Mouse (Mus musculus) layer of hippocampus, adult 18-20 months (tissue): ENCODE measurements around the gene Tshz2. TPM values are rescaled to one million over a fixed set of nuclear protein-coding genes. Genes with fewer than 3 reads are reported as not detected.

Source experiments
- DNase-seq, 2 experiments: peaks; one replicate each; pipeline ENCODE4 v3.0.0; 2022; ENCODE audit warnings: low spot score in 2 of 2
- total RNA-seq, 2 experiments: library from RNA; stranded (reverse); gene quantifications; 2 replicates each; pipeline ENCODE4 v1.2.3; 2021

Tshz2 gene
- total RNA-seq, 2 experiments from 2014 or later: 29.3 to 44.3 TPM

- DNase-seq: no peak
These were observed 66.3 kb downstream of the Tshz2 start for GRCm38 (mm10) chr2:169699141-169699540.

GRCm38 (mm10) chr2:169699862-169700511 lies 67.2 kb downstream of the Tshz2 start:
- no peak for DNase-seq

- DNase-seq: no peak
These were observed 70.1 kb downstream of the Tshz2 start for GRCm38 (mm10) chr2:169702725-169703486.

GRCm38 (mm10) chr2:169721793-169722326 lies 89.0 kb downstream of the Tshz2 start:
- DNase-seq: no peak

- no peak for DNase-seq
These were observed 89.5 kb downstream of the Tshz2 start for GRCm38 (mm10) chr2:169722341-169722740.

DNA sequence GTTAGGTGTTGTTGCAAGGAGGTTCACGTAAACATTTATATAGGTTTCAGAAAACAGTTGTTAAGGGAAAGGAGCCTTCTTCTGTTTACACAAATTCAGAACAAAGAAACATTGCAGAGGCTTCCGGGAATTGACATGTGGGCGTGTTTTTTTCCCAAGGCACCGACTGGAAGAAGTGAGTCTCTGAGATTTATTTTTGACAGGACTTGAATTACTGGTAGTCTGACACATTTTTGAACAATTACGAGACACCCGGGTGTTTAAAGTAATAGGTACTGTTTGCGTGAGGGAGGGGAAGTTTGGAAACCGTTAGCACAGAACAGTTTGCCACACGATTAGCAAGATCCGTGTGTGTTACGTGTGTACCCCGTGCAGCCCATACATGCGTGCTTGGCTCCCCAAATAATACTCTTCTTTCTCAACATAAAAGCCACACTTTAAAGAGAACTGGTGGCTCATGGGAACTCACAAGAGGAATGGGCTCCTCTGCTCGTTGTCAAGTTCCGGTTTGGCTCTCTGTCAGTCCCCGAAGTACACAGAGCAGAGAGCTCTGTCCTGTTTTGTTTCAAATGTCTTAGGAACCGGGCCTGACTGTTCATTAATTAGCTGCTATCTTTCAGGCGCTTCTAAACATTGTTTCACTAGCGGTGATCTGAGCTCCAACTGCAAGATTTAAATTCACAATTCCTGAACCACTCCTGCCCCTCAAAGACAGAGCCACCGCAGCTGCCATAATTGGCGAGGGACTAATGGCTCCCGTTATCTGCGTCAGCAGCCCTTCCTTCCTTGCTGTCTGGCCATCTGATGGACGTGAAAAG lies 91.0 kb downstream of the Tshz2 start:
- DNase-seq: no peak

GRCm38 (mm10) chr2:169728651-169729280 lies 96.0 kb downstream of the Tshz2 start:
- DNase-seq: no peak

DNA sequence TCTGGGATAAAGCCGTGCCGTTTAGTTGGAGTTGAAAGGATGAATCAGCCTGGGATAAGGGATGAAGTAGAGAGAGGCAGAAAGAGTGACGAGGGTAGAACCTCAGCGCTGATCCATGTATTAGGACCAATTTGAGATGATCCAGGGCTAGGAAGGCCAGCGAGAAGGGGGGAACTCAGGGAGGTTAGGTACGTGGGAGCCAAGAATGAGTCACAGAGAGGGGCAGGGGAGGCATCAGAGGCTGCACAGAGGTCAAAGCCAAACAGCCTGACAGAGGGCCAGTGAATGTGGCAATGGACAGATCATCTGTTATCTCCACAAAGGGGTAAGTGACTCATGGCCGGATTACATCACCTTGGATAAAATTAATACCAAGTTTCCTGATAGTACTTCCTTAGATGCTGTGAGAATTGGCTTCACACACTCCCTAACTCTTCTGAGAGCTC lies 97.8 kb downstream of the Tshz2 start:
- DNase-seq: no peak

DNA sequence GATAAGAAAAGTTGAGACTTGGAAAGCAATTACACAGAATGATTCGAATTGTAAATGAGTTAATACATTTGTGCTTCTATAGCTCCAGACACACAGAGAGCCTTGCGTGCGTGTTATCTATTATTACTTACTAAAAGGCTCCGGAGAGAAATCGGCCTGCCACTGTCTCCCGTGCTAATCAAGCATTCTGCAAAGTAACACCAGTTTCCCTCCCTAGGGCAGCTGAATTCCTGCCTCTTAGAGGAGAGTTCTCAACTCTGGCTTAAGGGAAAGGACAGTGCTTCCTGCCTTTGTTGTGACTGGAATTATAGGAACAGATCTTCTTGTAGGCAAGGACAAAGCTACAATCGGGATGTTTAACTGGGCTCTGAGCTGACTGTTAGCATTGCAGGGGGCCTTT lies 101.2 kb downstream of the Tshz2 start:
- DNase-seq: no peak

- no peak for DNase-seq
These were observed 102.9 kb downstream of the Tshz2 start for GRCm38 (mm10) chr2:169735475-169736406.

DNA sequence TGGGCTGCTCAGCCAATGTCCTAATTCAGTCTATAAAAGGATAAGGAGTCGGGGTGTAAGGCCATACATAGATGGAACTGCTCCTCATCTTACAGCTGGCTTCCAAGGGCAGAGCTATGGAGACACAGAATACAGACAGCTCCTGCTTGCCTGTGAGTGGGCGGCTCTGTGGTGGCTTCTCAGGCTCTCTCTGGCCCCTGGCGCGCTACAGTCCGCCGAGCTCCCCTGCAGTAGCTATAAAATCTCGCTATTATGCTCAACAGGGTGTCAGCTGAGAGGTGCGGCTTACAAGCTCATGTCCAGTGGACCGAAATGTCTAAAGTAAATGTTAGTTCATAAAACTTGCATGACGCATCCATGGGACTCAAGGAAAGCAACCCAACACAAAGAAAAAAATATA lies 108.2 kb downstream of the Tshz2 start:
- DNase-seq: no peak

DNA sequence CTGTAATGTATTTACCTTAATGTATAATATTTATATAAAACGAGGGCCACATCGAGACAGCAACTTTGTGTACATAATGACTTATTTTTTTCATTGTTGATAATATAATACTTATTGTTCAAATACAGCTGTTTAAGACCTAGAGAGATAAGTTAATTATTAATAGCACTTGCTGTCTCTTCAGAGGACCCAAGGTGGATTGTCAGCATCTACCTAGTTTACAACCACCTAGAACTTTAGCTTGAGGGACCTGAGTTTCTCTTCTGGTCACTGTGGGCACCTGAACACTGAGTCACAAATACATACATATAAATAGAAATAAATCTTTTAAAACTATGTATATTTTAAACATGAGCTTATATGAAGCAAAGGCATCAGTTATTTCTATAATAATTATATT lies 110.0 kb downstream of the Tshz2 start:
- DNase-seq: no peak

DNA sequence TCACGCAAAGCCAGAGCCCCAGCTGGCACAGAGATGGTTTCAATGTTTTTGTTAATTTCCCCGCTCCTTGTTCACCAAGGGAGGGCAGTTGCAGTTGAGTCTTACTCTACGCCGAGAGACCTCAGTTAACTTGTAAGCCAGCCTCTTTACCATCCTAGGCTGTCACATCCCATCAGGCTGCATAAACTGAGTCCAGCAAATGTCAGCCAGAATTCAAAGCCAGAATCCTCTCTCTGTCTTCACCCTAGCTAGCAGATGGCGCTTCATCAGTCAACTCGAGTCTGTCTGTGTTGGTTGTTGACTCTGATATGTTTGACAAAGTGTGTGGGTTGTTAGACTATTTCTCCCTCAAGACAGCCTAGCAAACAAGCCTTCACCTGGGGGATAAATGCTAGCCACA lies 110.5 kb downstream of the Tshz2 start:
- DNase-seq: peak; percentile 8 to 39

- DNase-seq: no peak
These were observed 111.1 kb downstream of the Tshz2 start for GRCm38 (mm10) chr2:169743910-169744309.

DNA sequence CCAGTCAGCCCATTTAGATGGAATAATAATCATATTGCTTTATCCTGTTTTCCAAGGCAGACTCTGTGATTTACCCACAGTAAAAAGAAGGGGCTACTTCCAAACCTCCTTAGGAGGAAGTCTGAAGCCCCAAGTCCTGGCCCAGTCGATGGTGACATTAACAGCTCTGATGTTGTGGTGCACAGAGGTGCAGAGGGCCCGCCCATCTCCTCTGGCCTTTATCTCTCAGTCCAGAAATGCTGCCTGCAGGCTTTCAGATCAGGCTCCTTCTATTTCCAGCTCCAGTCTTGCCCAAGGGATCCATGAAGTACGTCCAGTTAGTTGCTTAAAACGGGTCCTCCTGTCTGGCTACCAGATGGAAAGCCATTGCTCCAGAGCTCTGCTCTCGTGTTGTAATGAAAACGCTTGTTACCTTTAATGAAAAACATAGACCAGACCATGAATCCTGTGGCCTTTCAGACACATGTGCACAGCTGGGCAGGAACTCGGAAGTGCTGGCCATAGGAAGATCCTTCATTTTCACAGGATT lies 114.4 kb downstream of the Tshz2 start:
- no peak for DNase-seq

DNA sequence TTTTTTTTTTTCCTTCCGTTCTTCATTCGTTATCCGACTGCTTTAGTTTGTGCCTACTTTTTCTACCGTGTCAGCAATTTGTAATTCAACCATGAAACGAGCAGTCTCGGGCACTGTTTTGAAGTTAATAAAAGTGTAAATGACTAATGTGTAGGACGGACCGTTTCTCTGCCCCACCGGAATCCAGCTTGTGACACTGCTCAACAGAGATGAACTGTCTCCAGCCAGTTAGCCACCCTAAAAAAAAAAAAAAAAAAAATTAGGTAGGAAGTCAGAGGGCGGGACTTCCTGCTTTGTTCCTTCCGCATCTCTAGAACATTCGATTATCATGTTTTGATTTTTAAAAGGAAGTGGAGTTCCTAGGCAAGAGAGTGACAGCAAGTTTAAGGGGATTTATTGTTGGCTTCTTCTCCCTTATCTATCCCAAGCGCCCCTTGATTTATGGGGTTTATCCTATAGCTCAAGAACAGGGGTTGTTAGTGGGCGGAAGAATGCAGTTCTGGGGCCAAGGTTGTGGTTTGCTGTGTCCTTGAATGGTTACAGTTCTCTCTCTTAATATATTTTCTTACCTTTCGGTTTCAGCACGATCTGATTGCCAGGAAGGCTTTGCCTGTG lies 116.6 kb downstream of the Tshz2 start:
- DNase-seq: no peak

GRCm38 (mm10) chr2:169750574-169751491 lies 118.0 kb downstream of the Tshz2 start:
- no peak for DNase-seq

- no peak for DNase-seq
These were observed 119.3 kb downstream of the Tshz2 start for GRCm38 (mm10) chr2:169752126-169752525.
